Mouse (Mus musculus) skeletal muscle tissue, adult 2 months (tissue): ENCODE data around the gene Ttll12.
A peak's percentile ranks its signal among the peaks of the same experiment; 100 is the strongest.

ENCODE experiments used
- DNase-seq: peaks from one replicate; pipeline ENCODE4 v3.0.0-alpha.2; 2012; ENCODE audit warnings: low read depth, low spot score

Gene Ttll12

GRCm38 (mm10) chr15:83563857-83564651 lies 30.9 kb downstream of the Ttll12 start:
- peak; percentile 30 for DNase-seq

GRCm38 (mm10) chr15:83563327-83563856 lies 31.6 kb downstream of the Ttll12 start, which contains the start of the genes Tspo and Mcat:
Tspo (plus strand) TSS chr15:83563592.
Mcat (minus strand) TSS chr15:83563787.
- DNase-seq: peak; percentile 27

DNA sequence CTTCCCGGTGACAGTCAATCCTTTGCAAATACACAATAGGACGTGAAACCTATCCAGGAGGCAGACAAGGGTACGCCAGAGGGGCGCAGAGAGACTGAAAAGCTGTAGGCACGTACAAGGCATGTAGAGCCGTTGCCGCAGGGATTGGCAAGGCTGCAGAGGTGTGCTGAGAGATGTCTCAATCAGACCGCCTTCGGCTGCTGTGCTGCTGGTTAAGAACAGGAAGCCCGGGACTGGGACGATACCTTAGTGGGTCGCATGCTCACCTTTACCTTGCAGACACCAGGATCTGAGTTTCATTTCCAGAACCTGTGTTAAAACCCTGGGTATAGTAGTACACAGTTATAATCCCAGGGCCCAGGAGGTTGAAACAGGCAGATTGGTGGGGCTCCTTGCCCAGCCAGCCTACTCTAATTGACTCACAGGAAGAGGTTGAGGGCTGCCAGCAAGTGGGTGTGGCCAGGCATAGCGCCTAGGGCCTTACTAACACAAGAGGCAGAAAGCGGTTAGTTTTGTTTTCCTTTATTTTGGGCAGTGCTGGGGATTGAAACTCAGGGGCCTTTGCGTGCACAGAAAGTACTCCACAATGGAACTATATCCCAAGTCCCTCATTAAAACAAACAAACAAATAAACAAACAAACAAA lies 32.2 kb downstream of the Ttll12 start:
- peak; percentile 83 for DNase-seq

- DNase-seq: no peak
These were observed 33.9 kb downstream of the Ttll12 start for GRCm38 (mm10) chr15:83560941-83561477.

- DNase-seq: peak; percentile 80
These were observed 39.6 kb downstream of the Ttll12 start for GRCm38 (mm10) chr15:83555161-83555974.

GRCm38 (mm10) chr15:83553831-83554230 lies 41.1 kb downstream of the Ttll12 start:
- no peak for DNase-seq

GRCm38 (mm10) chr15:83550137-83550536 lies 44.8 kb downstream of the Ttll12 start:
- no peak for DNase-seq

GRCm38 (mm10) chr15:83547144-83547543 lies 47.8 kb downstream of the Ttll12 start:
- no peak for DNase-seq

- no peak for DNase-seq
These were observed 48.9 kb downstream of the Ttll12 start for GRCm38 (mm10) chr15:83546029-83546428.

DNA sequence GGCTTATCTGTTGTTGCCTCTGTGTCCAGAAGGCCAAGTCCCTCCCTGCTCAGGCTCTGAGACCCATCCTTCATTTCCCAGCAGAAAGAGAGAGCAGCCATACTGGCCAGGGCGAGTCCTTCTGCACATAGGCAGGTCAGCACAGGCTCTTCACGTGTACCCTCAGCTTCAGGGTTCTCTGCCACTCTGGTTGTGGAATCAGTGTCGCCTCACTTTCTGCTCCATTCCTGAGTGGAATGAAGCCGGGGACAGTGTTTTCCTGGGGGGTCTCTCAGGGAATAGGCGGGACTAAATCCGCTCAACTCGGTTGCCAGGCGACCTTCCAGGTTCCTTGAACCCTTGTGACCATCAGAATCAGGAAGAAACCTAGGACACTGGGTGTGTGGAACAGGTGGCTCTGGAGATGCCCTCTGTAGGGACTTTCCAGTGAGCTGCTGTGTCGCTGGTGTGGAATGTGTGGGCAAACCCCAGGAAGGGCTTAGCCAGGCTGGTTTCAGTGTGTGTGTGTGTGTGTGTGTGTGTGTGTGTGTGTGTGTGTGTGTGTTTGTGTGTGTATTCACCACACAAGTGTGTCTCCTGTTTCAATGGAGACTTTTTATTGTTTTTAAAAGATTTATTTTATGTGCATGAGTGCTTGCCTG lies 53.2 kb downstream of the Ttll12 start:
- DNase-seq: no peak

DNA sequence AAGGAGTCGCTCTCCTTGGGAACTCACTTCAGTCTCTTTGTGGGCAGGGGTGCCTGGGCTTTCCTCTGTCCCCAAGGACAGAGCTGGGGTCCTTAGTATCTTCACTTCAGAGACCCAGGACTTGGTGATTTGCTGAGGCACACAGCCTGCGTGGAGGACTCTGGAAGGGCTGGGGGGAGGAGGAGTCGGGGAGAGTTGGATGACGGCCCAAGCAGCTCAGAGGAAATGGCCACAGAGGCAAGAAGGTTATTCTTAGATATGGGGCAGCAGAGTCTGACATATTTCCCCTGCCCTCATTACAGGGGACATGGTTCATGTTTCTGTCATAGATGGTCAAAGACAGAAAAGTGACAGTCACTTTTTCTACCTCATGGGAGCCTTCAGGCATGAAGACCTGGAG lies 55.1 kb downstream of the Ttll12 start:
- peak; percentile 61 for DNase-seq

- DNase-seq: no peak
These were observed 56.1 kb downstream of the Ttll12 start for GRCm38 (mm10) chr15:83538855-83539254.

GRCm38 (mm10) chr15:83535890-83536231 lies 59.1 kb downstream of the Ttll12 start:
- DNase-seq: no peak

DNA sequence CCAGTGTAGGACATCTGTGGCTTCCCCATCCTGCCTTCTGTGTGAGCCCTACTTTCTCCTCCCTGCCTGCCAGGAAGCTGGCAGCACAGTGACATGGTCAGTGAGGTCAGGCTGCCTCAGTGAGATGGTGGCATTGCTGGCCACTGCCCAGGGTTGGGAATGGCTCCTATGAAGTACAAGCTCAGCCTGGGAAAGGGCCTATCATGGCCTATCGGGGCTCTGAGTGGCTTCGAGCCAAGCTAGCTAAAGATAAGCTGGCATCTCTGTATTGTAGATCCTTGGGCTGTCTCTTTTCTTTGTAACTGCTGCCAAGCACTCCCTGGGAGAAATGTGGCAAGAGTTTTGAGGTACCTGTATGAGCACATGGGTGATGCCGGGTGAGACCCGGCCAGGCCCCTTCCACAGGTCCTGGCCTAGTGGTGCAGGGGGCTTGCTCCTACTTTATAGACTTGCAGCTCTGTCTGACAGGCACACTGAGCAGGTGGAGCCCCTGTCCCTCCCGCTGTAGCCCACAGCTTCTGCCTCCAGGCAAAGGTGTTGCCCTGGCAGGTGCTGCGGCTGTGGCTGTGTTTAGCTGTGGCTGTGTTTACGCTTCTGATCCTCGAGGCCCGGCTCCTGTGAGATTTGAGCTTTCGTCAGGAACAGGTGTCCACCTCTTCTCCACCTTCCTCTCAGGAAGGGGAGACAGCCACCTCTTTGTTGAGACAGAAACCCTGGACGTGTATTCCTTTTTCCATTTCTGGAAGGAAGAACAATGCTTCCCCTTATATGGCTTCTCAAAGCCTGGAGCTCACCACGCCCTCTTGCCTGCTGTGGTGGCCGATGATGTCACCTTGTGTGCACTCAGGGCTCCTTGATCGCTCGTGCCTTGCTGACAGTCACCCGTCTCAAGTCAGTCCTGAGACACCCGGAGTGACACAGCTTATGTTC lies 59.7 kb downstream of the Ttll12 start:
- DNase-seq: no peak

- DNase-seq: no peak
These were observed 62.4 kb downstream of the Ttll12 start for GRCm38 (mm10) chr15:83532606-83533005.

- DNase-seq: no peak
These were observed 62.9 kb downstream of the Ttll12 start for GRCm38 (mm10) chr15:83531961-83532469.

DNA sequence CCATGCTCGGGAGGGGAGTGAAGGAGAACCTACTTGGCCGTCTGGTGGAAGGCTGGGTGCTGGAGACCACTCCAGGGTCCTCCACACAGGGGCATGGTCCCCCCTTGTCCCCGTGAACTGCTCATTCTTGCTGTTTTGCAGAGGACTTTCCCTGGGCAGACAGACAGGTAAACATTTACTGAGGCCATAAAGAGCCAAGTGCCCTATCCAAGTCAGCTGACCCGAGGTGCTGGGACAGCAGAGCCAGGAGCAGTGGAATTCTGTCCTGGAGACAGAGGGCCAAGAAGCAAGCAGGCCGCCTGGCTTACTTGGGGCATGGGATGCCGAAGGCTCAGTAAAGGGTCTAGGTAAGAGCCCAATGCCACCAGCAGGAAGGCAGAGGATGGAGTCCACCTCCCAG lies 64.3 kb downstream of the Ttll12 start:
- DNase-seq: no peak

DNA sequence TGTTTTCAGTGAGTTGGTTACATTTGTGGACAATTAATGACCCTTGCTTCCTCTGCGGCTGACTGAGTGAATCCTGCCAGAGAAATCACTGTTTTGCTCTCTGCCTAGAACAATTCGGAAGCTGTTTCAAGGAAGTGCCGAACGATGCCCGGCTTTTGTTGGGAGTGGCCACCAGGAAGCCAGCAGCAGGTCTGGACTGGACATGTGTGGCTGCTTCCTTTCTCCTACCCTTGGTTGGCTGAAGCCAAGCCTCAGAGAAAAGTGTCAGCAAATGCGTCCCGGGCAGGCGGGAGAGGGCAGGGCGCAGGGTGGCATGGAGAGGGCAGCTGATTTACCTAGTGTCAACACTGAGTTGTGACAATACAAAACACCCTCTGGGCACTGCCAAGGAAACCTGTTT lies 64.7 kb downstream of the Ttll12 start:
- DNase-seq: no peak

DNA sequence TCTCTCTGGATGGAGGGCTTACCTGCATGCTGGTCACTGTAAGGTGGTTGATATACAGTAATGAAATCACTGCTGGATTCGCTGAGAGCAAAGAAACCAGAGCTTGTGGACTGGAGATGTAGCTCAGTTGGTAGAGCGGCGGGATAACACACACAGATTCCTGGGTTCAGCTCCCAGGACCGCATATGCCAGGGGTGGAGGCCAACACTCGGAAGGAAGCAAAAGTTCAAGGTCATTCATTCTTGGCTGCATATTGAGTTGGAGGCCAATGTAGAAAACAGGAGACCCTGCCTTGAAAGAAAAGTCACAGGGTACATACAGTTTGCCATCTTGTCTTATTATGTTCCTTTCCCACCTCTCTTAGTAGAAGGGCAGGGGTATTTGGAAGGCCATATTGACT lies 65.2 kb downstream of the Ttll12 start:
- DNase-seq: no peak

GRCm38 (mm10) chr15:83528892-83529291 lies 66.1 kb downstream of the Ttll12 start:
- no peak for DNase-seq
